9 mouse cellular contexts compared by ENCODE assay signal in the genomic region with DNA sequence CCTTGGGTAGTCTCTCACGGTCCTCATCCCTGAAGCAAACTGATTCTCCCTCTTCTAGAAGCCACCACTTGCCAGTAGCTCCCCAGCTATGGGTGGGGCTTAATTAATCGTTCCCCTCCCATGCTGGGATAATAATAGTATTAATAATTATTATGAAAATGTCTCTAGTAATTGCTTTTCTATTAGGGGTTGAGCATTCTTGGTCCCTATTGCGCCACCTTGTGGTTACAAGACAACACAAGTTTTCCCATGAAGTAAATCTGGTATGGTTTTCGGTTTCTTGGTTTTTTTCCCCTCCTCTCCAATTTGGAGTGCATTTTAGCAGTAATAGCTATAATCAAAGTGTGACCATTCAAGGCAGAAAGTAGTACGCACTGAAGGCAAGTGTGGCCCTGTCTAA. TPM values are rescaled to one million over a fixed set of nuclear protein-coding genes. Genes with fewer than 3 reads are reported as not detected.
DNase-seq lines count a peak whose midpoint lies in the region; ATAC-seq and TF ChIP-seq lines count a peak whose summit lies in the region.
"Had no signal": no experiment of that assay in that cellular context is flagged by ENCODE, and none has a peak within 500 bp of the region (broad histone marks: within the 10 kb centered on the region; RNA-seq: fewer than 3 reads in every experiment).

No protein-coding gene starts in this region.

- no peaks in the 10 kb centered on the region for H3K4me1 ChIP-seq in forebrain, postnatal 0 days (ENCODE audit: insufficient read depth)
- H3K4me1 ChIP-seq in forebrain, embryonic 15.5 days, result no peaks in the 10 kb centered on the region
- H3K4me1 ChIP-seq in liver, adult 2 months (ENCODE audit: control insufficient read depth, insufficient read depth, low read length), result no peaks in the 10 kb centered on the region
- no peaks in the 10 kb centered on the region for H3K4me1 ChIP-seq in liver, embryonic 11.5 days (replicated peaks; ENCODE audit: control insufficient read depth, insufficient read depth, low read length)
- H3K4me1 ChIP-seq: liver, embryonic 13.5 days had no signal

- WGBS in forebrain, postnatal 0 days, result 50% methylated on average over 5 of the region's 5 CpGs
- WGBS in forebrain, embryonic 15.5 days, result 52% methylated on average over 5 of the region's 5 CpGs
- WGBS in liver, adult 2 months, result 33% methylated on average over 5 of the region's 5 CpGs
- WGBS in liver, embryonic 11.5 days, result 44% methylated on average over 5 of the region's 5 CpGs

- DNase-seq in forebrain, postnatal 0 days, result peak; percentile 40
- peak; percentile 15 for DNase-seq in liver, adult 2 months (ENCODE audit: extremely low read depth, low read depth, low spot score)
- no peak for DNase-seq in liver, embryonic 11.5 days (ENCODE audit: low spot score)
- peak; percentile 45 for DNase-seq in NIH3T3 (ENCODE audit: low read depth)
- DNase-seq in kidney, postnatal 36 days, result peak; percentile 30 to 64
- DNase-seq in thymus, postnatal 25 days, result peak; percentile 24
- DNase-seq: liver, embryonic 13.5 days had no signal

- no peak overlapping the region for H3K9ac ChIP-seq in forebrain, postnatal 0 days
- no peak overlapping the region for H3K9ac ChIP-seq in forebrain, embryonic 15.5 days (replicated peaks)
- no peak overlapping the region for H3K9ac ChIP-seq in liver, adult 2 months (ENCODE audit: low read depth, low read length)
- H3K9ac ChIP-seq in liver, embryonic 11.5 days (ENCODE audit: low read depth, low read length), result no peak overlapping the region
- H3K9ac ChIP-seq: liver, embryonic 13.5 days had no signal

- no peak overlapping the region for H3K4me2 ChIP-seq in forebrain, postnatal 0 days (ENCODE audit: low read depth)
- H3K4me2 ChIP-seq in forebrain, embryonic 15.5 days (replicated peaks), result no peak overlapping the region
- no peak overlapping the region for H3K4me2 ChIP-seq in liver, embryonic 11.5 days
- H3K4me2 ChIP-seq: liver, embryonic 13.5 days had no signal

- H3K36me3 ChIP-seq in forebrain, postnatal 0 days (ENCODE audit: insufficient read depth), result no peaks in the 10 kb centered on the region
- H3K36me3 ChIP-seq in forebrain, embryonic 15.5 days, result no peaks in the 10 kb centered on the region
- H3K36me3 ChIP-seq in liver, adult 2 months (ENCODE audit: control insufficient read depth, insufficient read depth, low read length), result no peaks in the 10 kb centered on the region
- H3K36me3 ChIP-seq in liver, embryonic 11.5 days (ENCODE audit: control insufficient read depth, insufficient read depth, low read length), result no peaks in the 10 kb centered on the region
- H3K36me3 ChIP-seq: liver, embryonic 13.5 days had no signal

- TF ChIP-seq POLR2A in liver, adult 2 months (IDR thresholded peaks at IDR 0.05; ENCODE audit: extremely low read depth, insufficient read depth, low read length), result no peak

- no peaks in the 10 kb centered on the region for H3K27me3 ChIP-seq in forebrain, postnatal 0 days (ENCODE audit: insufficient read depth, low read length)
- H3K27me3 ChIP-seq in forebrain, embryonic 15.5 days, result no peaks in the 10 kb centered on the region
- H3K27me3 ChIP-seq in liver, adult 2 months (ENCODE audit: control insufficient read depth, insufficient read depth, low read length), result no peaks in the 10 kb centered on the region
- H3K27me3 ChIP-seq in liver, embryonic 11.5 days (replicated peaks; ENCODE audit: control insufficient read depth, insufficient read depth, low read length), result no peaks in the 10 kb centered on the region
- H3K27me3 ChIP-seq: liver, embryonic 13.5 days had no signal

- TF ChIP-seq CTCF in forebrain, postnatal 0 days (IDR thresholded peaks at IDR 0.05; ENCODE audit: low read depth), result peak; percentile 60
- TF ChIP-seq CTCF in liver, adult 2 months (IDR thresholded peaks at IDR 0.05; ENCODE audit: low read depth, low read length), result no peak

- H3K79me2 ChIP-seq in liver, adult 2 months (ENCODE audit: control insufficient read depth, insufficient read depth, low read length), result no peaks in the 10 kb centered on the region

- no peak overlapping the region for H3K27ac ChIP-seq in forebrain, postnatal 0 days (ENCODE audit: low read depth, low read length)
- H3K27ac ChIP-seq in forebrain, embryonic 15.5 days (replicated peaks), result no peak overlapping the region
- H3K27ac ChIP-seq in liver, adult 2 months (replicated peaks; ENCODE audit: insufficient read depth, low read depth, low read length), result no peak overlapping the region
- H3K27ac ChIP-seq in liver, embryonic 11.5 days (ENCODE audit: low read depth, low read length), result no peak overlapping the region
- H3K27ac ChIP-seq: liver, embryonic 13.5 days had no signal

- no peaks in the 10 kb centered on the region for H3K9me3 ChIP-seq in forebrain, postnatal 0 days (ENCODE audit: low read length)
- H3K9me3 ChIP-seq in forebrain, embryonic 15.5 days, result no peaks in the 10 kb centered on the region
- H3K9me3 ChIP-seq in liver, embryonic 11.5 days (ENCODE audit: control insufficient read depth, low read length), result no peaks in the 10 kb centered on the region
- H3K9me3 ChIP-seq: liver, embryonic 13.5 days had no signal

- no peak for ATAC-seq in forebrain, postnatal 0 days
- ATAC-seq in forebrain, embryonic 15.5 days (replicated peaks), result no peak
- ATAC-seq in liver, embryonic 11.5 days (replicated peaks; ENCODE audit: low FRiP score), result no peak
- no peak for ATAC-seq in granulocyte monocyte progenitor cell, adult 5-6 weeks (replicated peaks; ENCODE audit: poor library complexity, severe bottlenecking)

- no peak overlapping the region for H3K4me3 ChIP-seq in forebrain, postnatal 0 days (ENCODE audit: low read depth, low read length)
- H3K4me3 ChIP-seq in forebrain, embryonic 15.5 days, result no peak overlapping the region
- H3K4me3 ChIP-seq in liver, adult 2 months (ENCODE audit: insufficient read depth, low read depth, low read length), result no peak overlapping the region
- H3K4me3 ChIP-seq in liver, embryonic 11.5 days (ENCODE audit: low read depth, low read length), result no peak overlapping the region
- H3K4me3 ChIP-seq: liver, embryonic 13.5 days had no signal

RNA-seq across cellular contexts. Expression of a gene that starts 23.8 kb away (rescaled TPM):
- 10.1 and 11.7 TPM in 2 replicates for total RNA-seq in forebrain, postnatal 0 days (2014; rRNA removed)
- polyA plus RNA-seq in forebrain, postnatal 0 days (2015; fragmentation: Nextera tagmentation; extraction: Ambion mirVana), result 0.53 and 0.97 TPM in 2 replicates
- 1.0 and 1.3 TPM in 2 replicates for polyA plus RNA-seq in forebrain, embryonic 15.5 days (2015; fragmentation: Nextera tagmentation; extraction: Ambion mirVana)
- total RNA-seq in liver, adult 2 months (2014; rRNA removed), result 0.55 and 1.4 TPM in 2 replicates
- polyA plus RNA-seq in liver, adult 2 months (2012; rRNA removed), result 0.02 and 0.10 TPM in 2 replicates
- polyA plus RNA-seq in liver, embryonic 11.5 days (2014; fragmentation: Nextera tagmentation; extraction: Ambion mirVana), result 0.32 and 0.33 TPM in 2 replicates
- 5.4 TPM in 2 replicates for total RNA-seq in granulocyte monocyte progenitor cell, adult 5-6 weeks (2014; fragmentation: Nextera tagmentation)
- 15.0 and 18.4 TPM in 2 replicates for total RNA-seq in granulocyte monocyte progenitor cell, adult 5-6 weeks (2017)
